Mouse (Mus musculus) MEL (cell line): ENCODE data around the gene Phf13. TPM values are rescaled to one million over a fixed set of nuclear protein-coding genes. Genes with fewer than 3 reads are reported as not detected.

ENCODE experiments used
- DNase-seq: peaks from one replicate; pipeline ENCODE4 v3.0.0; 2011; ENCODE audit warnings: low read depth, low spot score
- H3K27ac ChIP-seq: 2 replicates; pipeline ENCODE4 v1.5.1; 2012; ENCODE audit warnings: low read depth, mild to moderate bottlenecking, control low read depth, low read length, moderate library complexity; ENCODE audit not compliant: control insufficient read depth
- H3K27me3 ChIP-seq, 2 experiments: fragments of 150-350 bp in 1 of 2; sonication (generic) in 1 of 2; 2 replicates each; pipeline ENCODE4 v1.6.1; 2012; ENCODE audit warnings: low read length in 2 of 2, mild to moderate bottlenecking in 2 of 2, improper control_type of control experiment in 1 of 2, moderate library complexity in 1 of 2; ENCODE audit not compliant: insufficient read depth in 2 of 2, control insufficient read depth in 1 of 2
- H3K36me3 ChIP-seq, 2 experiments: 2 replicates each; pipeline ENCODE4 v1.6.1; 2012 to 2014; ENCODE audit warnings: low read length in 2 of 2, improper control_type of control experiment in 1 of 2, inconsistent platforms in 1 of 2, mild to moderate bottlenecking in 1 of 2; ENCODE audit not compliant: insufficient read depth in 2 of 2, control insufficient read depth in 1 of 2
- H3K4me1 ChIP-seq, 2 experiments: fragments of 150-350 bp in 1 of 2; sonication (generic) in 1 of 2; 2 replicates each; pipeline ENCODE4 v1.6.1; 2012; ENCODE audit warnings: low read length in 2 of 2, improper control_type of control experiment in 1 of 2, mild to moderate bottlenecking in 1 of 2; ENCODE audit not compliant: insufficient read depth in 2 of 2, control insufficient read depth in 1 of 2
- H3K4me3 ChIP-seq, 2 experiments: fragments of 150-350 bp in 1 of 2; sonication (generic) in 1 of 2; 2 replicates each; pipeline ENCODE4 v1.5.1; 2012; ENCODE audit warnings: low read depth in 2 of 2, low read length in 2 of 2, mild to moderate bottlenecking in 2 of 2, moderate library complexity in 2 of 2, control low read depth in 1 of 2, improper control_type of control experiment in 1 of 2; ENCODE audit not compliant: control insufficient read depth in 1 of 2, insufficient read depth in 1 of 2
- H3K79me2 ChIP-seq: 2 replicates; pipeline ENCODE4 v1.6.1; 2012; ENCODE audit warnings: mild to moderate bottlenecking, low read length, moderate library complexity; ENCODE audit not compliant: control insufficient read depth, poor library complexity, insufficient read depth
- H3K9ac ChIP-seq: 2 replicates; pipeline ENCODE4 v1.6.1; 2012; ENCODE audit warnings: low read depth, mild to moderate bottlenecking, control low read depth, low read length, moderate library complexity; ENCODE audit not compliant: control insufficient read depth, poor library complexity, severe bottlenecking
- H3K9me3 ChIP-seq: fragments of 150-350 bp; sonication (generic); replicated peaks from 2 replicates; pipeline ENCODE4 v1.6.1; 2012; ENCODE audit warnings: mild to moderate bottlenecking, low read length, improper control_type of control experiment, moderate library complexity; ENCODE audit not compliant: insufficient read depth
- BHLHE40 ChIP-seq: IDR thresholded peaks from 2 replicates; pipeline ENCODE4 v1.6.1; 2012; ENCODE audit warnings: low read depth, mild to moderate bottlenecking, inconsistent platforms, low read length, improper control_type of control experiment, borderline replicate concordance
- CHD1 ChIP-seq: IDR thresholded peaks from 2 replicates; pipeline ENCODE4 v1.6.1; 2012; ENCODE audit warnings: low read depth, mild to moderate bottlenecking, inconsistent platforms, low read length, improper control_type of control experiment
- EP300 ChIP-seq, 2 experiments: IDR thresholded peaks; 2 replicates each; pipeline ENCODE4 v1.6.1; 2011; ENCODE audit warnings: improper control_type of control experiment in 2 of 2, low read length in 2 of 2, low read depth in 1 of 2, mild to moderate bottlenecking in 1 of 2
- GABPA ChIP-seq: IDR thresholded peaks from 2 replicates; pipeline ENCODE4 v1.6.1; 2012; ENCODE audit warnings: low read depth, mild to moderate bottlenecking, inconsistent platforms, low read length, improper control_type of control experiment, moderate library complexity
- GATA1 ChIP-seq: IDR thresholded peaks from 2 replicates; pipeline ENCODE4 v1.6.1; 2011; ENCODE audit warnings: low read depth, low read length, improper control_type of control experiment
- MAX ChIP-seq: IDR thresholded peaks from 2 replicates; pipeline ENCODE4 v1.6.1; 2011; ENCODE audit warnings: low read length, improper control_type of control experiment
- MXI1 ChIP-seq: IDR thresholded peaks from 2 replicates; pipeline ENCODE4 v1.6.1; 2011; ENCODE audit warnings: mild to moderate bottlenecking, low read depth, low read length, improper control_type of control experiment
- NELFE ChIP-seq: IDR thresholded peaks from 2 replicates; pipeline ENCODE4 v1.6.1; 2011; ENCODE audit warnings: low read depth, low read length, improper control_type of control experiment
- NRF1 ChIP-seq: IDR thresholded peaks from 2 replicates; pipeline ENCODE4 v1.6.1; 2014; ENCODE audit warnings: low read depth, mild to moderate bottlenecking, inconsistent platforms, low read length, improper control_type of control experiment, moderate library complexity; ENCODE audit not compliant: poor library complexity, insufficient read depth, severe bottlenecking
- POLR2A ChIP-seq, 2 experiments: IDR thresholded peaks; 2 replicates each; pipeline ENCODE4 v1.6.1; 2011 to 2012; ENCODE audit warnings: low read length in 2 of 2, mild to moderate bottlenecking in 2 of 2, control low read depth in 1 of 2, improper control_type of control experiment in 1 of 2, low read depth in 1 of 2, moderate library complexity in 1 of 2; ENCODE audit not compliant: control insufficient read depth in 1 of 2, insufficient read depth in 1 of 2, poor library complexity in 1 of 2
- POLR2AphosphoS2 ChIP-seq: IDR thresholded peaks from 2 replicates; pipeline ENCODE4 v1.6.1; 2011; ENCODE audit warnings: low read length, improper control_type of control experiment
- RAD21 ChIP-seq: IDR thresholded peaks from 2 replicates; pipeline ENCODE4 v1.6.1; 2011; ENCODE audit warnings: mild to moderate bottlenecking, low read depth, low read length, improper control_type of control experiment
- RCOR1 ChIP-seq: IDR thresholded peaks from 2 replicates; pipeline ENCODE4 v1.6.1; 2012; ENCODE audit warnings: low read depth, mild to moderate bottlenecking, inconsistent platforms, low read length, improper control_type of control experiment
- SMC3 ChIP-seq: IDR thresholded peaks from 2 replicates; pipeline ENCODE4 v1.6.1; 2011; ENCODE audit warnings: low read depth, low read length, improper control_type of control experiment
- TBP ChIP-seq: IDR thresholded peaks from 2 replicates; pipeline ENCODE4 v1.8.0; 2011; ENCODE audit warnings: low read depth, low read length, improper control_type of control experiment
- USF2 ChIP-seq, 2 experiments: IDR thresholded peaks; 2 replicates each; pipeline ENCODE4 v1.6.1; 2011 to 2012; ENCODE audit warnings: improper control_type of control experiment in 2 of 2, low read length in 2 of 2, borderline replicate concordance in 1 of 2, inconsistent platforms in 1 of 2, low read depth in 1 of 2, mild to moderate bottlenecking in 1 of 2; ENCODE audit not compliant: insufficient read depth in 1 of 2
- ZC3H11A ChIP-seq: IDR thresholded peaks from 2 replicates; pipeline ENCODE4 v1.6.1; 2012; ENCODE audit warnings: low read depth, mild to moderate bottlenecking, inconsistent platforms, low read length, improper control_type of control experiment
- ZKSCAN1 ChIP-seq: IDR thresholded peaks from 2 replicates; pipeline ENCODE4 v1.6.1; 2012; ENCODE audit warnings: low read depth, mild to moderate bottlenecking, inconsistent platforms, low read length, improper control_type of control experiment, moderate library complexity
- ZNF384 ChIP-seq: IDR thresholded peaks from 2 replicates; pipeline ENCODE4 v1.6.1; 2012; ENCODE audit warnings: low read depth, mild to moderate bottlenecking, inconsistent platforms, low read length, improper control_type of control experiment
- polyA plus RNA-seq, 2 experiments: library from polyadenylated mRNA; stranded (reverse) in 1 of 2; unstranded in 1 of 2; fragments of >175 nt in 1 of 2; fragments of >200 nt in 1 of 2; gene quantifications; 2 replicates each; pipeline versions ENCODE4 v1.2.1 to v1.2.4; 2012; ENCODE audit warnings: low replicate concordance in 2 of 2, low read depth in 1 of 2; ENCODE audit not compliant: insufficient read length in 2 of 2, insufficient read depth in 1 of 2, missing spikeins in 1 of 2
- total RNA-seq: library from RNA; depleted of rRNA; stranded (reverse); fragments of 300-350 nt; gene quantifications from 2 replicates; pipeline ENCODE4 v1.2.3, GENCODE M21; 2012

The Phf13 gene
- total and polyA plus RNA-seq, 3 experiments, result 2.0 to 6.6 TPM; not detected in 1

GRCm38 (mm10) chr4:152008622-152009075, 12.6 kb upstream of the Phf13 start, which contains the start of gene Klhl21 (continued):
- TF ChIP-seq ZKSCAN1 (no peak), POLR2AphosphoS2 (peak; percentile 85; the same call in 1 of the 2 replicates)

GRCm38 (mm10) chr4:152008148-152008500, 12.1 kb upstream of the Phf13 start:
- H3K27me3 ChIP-seq, result no peaks in the 10 kb centered on the region
- no peaks in the 10 kb centered on the region for H3K9me3 ChIP-seq
- peaks cover 38% of the 10 kb centered on the region for H3K79me2 ChIP-seq
- H3K4me1 ChIP-seq, result peaks cover 0 to 11% of the 10 kb centered on the region in 2 experiments; a peak in 3 of 4 replicates
- TF ChIP-seq SMC3 (no peak), POLR2AphosphoS2 (no peak), GABPA (no peak), RAD21 (no peak), MXI1 (no peak), POLR2A (IDR thresholded peaks at IDR 0.05; ENCODE audit: control insufficient read depth in 1 of 2, insufficient read depth in 1 of 2, low read depth in 1 of 2, low read length in 2 of 2, poor library complexity in 1 of 2) (no peak), ZNF384 (no peak), TBP (no peak), CHD1 (no peak), NELFE (no peak), BHLHE40 (no peak), RCOR1 (no peak), ZKSCAN1 (no peak), MAX (no peak), EP300 (IDR thresholded peaks at IDR 0.05; ENCODE audit: low read depth in 1 of 2, low read length in 2 of 2) (no peak), GATA1 (no peak), ZC3H11A (no peak), NRF1 (no peak), USF2 (IDR thresholded peaks at IDR 0.05; ENCODE audit: borderline replicate concordance in 1 of 2, insufficient read depth in 1 of 2, low read depth in 1 of 2, low read length in 2 of 2) (no peak)
- peak overlapping the region; percentile 74 to 83 for H3K4me3 ChIP-seq
- H3K9ac ChIP-seq, result peak overlapping the region; percentile 40
- DNase-seq, result peak; percentile 40
- H3K27ac ChIP-seq, result no peak overlapping the region
- H3K36me3 ChIP-seq, result peaks cover 0 to 5% of the 10 kb centered on the region in 2 experiments; a peak in 1 of 4 replicates
